Mouse (Mus musculus): ENCODE measurements around the gene Abr.
A peak's percentile ranks its signal among the peaks of the same experiment; 100 is the strongest.

The Abr gene

DNA sequence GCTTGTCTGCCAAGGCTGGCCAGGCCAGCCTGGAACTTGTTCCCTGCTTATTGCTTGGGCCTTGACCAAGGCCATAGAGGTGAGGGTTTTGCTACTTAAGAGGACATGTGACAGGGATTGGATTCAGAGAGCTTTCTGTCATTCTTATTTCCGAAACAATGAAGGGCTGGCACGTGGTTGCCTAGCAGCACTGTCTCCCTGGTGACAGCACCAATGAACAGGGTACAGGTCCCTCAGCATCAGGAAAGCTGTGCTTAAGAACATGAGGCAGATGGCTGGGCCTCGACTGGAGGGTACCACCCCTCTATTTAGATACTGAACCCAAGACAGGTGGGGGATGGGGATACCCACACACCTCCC lies 171.9 kb downstream of the Abr start:
- no peak for DNase-seq

DNA sequence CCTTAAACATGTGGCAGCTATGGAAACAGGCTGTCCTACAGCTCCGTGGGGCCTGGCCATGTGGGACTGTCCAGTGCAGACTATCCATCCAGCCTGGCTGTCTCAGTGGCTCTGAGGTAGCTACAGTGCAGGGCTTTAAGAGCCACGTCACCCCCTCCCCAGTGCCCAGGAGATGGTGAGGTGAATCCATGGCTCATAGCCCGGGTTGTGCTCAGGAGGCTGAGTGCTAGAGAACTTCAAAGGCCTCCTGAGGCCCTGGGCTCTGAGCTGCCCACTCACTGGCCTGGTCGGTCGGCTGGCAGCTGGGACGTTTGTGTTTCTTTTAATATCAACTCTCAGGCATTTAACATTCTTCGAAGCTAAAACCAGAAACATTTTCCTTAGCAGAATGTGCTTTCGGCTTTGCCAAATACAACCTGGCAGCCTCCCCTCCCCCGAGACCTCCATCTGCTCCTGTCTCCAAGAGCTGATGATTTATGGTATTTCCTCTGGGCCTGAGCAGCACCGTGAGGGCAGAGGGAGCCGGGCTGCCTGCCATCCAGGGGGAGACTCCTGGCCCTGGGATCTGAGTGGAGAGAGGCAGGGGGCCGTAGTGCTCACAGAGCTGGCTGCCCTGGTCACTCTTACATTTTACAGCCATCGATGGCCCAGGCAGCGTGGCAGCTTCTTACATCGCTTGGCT lies 172.5 kb downstream of the Abr start:
- no peak for DNase-seq

DNA sequence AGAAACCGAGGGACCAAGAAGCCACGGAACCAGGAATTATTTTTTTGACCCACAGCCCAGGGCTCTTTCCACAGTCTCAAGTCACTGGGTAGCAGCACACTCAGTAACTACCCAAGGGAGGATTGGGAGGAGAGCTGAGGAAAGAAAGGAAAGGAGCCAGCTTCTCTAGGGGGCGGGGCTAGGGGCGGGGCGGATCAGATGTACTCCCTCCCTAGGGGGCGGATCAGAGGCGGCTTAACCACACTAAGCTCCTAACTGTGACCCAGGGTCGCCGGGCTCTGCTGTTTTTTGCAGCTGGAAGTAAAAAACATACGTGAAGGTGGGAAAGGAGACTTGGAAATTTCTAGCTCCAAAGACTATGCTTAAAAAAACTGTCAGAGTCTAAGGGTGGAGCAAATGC lies 175.9 kb downstream of the Abr start:
- no peak for DNase-seq

DNA sequence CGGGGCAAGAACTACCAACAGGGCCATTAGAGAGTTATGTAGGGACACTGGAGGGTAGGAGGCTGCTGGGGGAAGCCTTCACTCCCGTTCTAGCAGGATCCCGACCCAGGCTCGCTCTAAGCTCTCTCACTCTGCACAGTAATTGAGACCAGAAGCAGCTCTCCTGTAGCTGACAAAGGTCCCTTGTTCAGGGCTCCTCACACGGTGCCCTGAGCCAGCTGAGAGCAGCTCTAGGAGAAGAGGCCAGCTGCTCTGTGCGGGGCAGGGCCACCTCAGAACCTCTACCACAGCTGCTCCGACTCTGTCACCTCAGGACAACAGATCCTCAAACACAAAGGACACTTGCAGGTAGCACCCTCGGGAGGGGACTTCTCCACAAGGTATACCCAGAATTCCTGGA lies 176.7 kb downstream of the Abr start:
- no peak for DNase-seq

DNA sequence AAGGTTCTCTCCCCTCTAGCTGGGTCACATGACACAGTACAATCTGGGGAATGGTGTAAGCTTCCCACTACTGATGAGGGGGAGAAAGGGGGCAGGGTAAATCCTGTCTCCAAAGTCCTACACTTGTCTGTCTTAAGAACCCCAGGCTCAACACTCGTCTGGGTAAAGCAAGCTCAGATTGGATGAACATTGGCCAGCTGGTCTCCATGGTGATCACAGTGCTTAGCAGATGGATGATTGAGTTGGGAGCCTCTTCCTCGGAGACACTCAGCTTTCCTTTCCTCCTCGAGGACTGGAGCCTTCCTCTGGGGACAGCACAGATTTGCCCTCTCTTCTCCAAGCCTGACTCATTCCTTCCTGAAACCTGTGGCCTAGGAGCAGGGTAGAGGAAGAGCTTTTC lies 182.4 kb downstream of the Abr start:
- no peak for DNase-seq

DNA sequence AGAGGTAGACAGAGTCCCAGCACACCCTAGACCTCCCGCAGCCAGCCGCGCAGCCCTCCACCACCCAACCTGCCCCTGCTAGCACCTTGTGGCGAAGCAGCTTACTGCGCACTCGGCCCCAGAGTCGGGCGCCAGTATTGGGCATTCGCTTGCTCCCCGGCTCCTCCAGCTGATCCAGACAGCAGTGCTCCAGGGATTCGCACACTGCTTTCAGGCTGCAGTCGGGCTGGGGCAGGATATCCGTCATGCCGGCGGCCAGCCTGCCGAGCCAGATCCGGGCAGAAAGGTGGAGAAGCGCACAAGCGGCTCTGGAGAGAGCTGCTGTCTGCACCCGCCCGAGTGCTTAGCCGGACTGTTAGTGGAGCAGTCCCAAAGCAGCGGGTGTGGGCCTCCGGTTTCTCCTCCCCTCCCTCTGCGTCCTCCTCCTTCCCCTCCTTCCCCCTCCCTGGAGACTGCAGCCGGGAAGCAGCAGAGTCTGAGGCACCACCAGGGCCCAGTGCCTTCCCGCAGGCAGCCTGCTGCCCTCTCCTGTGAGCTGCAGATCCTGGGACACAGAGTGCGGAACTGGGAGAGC lies 185.2 kb downstream of the Abr start:
- no peak for DNase-seq

DNA sequence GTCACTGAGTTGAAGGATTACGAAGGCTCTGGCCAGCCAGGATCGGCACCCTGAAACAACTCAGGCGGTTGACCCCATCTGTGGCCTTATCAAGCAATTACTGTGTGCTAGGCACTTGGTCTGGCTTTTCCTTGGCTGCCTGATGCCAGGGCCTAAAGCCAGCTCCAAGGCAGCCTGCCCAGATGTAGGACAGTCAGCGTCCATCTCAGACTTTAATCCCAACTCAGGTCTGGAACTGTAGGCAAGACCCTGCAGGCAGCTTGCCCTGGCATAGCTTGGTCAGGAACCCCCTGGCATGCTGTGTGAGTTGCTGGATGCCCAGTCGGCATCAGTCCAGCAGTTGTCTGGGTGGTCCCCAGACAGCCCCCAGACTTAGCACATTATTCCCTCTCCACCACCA lies 186.1 kb downstream of the Abr start:
- DNase-seq = no peak

DNA sequence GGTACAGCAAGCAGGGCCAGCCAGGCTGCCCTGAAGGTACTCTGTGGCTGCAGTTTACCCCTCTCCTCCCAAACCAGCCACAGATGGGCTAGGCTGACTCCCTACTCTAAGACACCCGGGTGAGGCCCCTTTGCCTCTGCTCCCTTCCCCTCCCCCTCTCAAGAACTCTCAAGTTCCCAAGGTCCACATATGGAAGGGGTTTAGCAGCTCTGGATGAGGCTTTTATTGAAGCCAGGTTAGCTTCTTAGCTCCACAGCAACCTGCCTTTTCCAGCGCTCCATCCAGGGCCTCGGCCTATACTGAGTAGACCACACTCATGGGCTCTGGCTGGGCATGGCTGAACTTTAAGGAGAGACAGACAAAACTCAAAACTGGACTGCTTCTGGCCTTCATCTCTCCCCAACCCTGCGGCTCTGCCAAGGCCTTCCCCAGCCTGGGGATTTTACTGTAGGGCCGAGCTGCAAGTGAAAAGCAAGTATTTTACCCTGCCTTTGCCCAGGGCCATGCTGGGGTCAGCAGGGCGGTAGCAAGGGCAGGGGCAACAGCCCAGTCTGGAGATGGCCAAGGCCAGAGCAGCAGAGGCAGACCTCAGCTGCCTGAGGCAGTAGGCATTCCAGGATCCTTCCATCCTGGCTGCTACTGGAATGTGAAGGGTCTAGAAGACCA lies 192.0 kb downstream of the Abr start:
- no peak for DNase-seq

DNA sequence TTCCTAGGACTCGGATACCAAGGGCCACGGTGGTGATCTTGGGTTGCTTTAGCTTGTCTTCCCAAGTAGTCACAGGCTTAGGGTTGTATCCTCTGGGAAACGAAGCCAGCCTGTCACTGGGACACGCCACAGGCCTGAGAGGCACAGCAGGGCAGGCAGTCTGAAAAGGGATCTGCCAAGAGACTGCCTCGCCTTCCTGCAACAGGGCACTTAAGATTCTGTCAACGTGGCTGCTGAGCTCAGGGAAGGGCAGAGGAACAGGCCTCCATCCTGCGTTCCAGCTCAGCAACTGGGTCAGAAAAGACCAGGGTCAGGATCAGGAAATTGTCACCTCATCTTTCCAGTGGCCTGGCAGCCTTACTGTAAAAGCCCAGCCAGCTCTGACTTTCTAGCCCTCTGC lies 192.6 kb downstream of the Abr start:
- no peak for DNase-seq

DNA sequence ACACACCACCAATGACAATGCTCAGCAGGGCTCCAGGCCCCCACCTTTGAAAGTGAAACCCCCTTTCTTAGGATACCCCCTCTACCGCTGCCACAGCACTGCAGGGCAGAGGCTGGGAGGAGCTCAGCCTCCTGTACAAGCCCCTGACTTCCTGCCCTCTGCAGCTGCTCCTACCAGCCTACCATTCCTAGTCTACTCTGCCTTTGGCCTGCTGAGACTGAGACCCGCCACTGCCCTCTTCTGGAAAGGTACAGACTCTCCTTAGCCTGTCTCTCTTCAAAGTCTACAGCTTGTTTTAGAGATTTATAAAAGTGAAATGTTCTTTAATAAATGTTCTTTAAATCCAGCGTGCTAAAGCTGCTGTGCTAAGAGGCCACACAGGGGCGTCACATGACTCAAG lies 193.1 kb downstream of the Abr start:
- peak; percentile 69 to 79 for DNase-seq

DNA sequence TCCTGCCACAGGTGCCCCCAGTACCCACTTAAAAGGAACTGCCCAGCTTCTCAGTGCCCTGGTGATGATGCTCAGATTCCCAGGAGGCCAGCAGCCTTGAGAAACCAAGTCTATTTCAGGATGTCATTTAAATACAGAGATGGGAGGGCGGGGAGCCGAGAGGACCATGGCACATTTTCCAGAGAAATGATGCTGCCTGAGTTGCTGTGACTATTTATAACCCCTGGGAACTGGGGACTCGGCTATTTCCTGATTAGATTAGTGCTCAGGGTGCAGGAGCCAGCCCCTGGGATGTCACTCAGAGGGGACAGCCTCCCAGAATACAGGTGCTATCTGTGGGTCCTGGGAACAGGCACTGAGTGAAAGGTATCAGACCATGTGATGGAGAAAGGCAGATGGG lies 194.3 kb downstream of the Abr start:
- no peak for DNase-seq

DNA sequence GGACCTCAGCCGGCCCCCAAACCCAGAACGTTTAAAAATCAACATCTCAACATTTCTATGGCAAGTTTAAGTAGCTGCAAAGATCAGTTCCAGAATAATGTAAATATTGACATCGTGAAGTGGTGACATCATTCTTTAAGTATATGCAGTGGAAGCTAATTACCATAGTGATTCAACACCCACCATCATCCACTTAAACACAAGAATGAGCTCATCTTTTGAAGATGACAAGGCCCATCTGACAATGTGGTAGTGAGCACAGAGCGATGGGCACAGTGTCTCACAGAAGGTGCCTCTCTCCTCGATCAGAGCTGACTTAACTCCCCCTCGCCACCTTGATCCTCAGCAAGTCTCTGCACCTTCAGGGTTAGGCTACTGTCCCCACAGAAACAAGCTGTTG lies 196.4 kb downstream of the Abr start:
- DNase-seq = no peak

DNA sequence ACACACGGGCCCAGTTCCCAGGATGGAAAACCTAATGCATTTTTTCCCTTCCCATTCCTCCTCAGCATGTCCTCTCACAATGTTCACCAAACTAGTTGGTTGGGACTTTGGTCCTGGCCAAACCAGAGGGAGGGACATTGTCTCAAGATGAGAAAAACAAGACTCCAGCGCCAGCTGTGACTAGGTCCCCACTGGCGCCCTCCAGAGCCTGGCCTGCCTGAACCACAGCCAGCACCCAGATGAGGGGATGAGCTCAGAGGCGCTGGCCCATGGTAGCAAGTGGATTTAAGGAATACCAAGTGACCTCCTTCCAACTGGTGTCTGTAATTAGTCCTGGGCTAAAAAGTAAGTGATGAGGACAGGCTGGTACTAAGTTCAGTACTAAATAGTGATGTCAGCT lies 201.2 kb downstream of the Abr start:
- no peak for DNase-seq

DNA sequence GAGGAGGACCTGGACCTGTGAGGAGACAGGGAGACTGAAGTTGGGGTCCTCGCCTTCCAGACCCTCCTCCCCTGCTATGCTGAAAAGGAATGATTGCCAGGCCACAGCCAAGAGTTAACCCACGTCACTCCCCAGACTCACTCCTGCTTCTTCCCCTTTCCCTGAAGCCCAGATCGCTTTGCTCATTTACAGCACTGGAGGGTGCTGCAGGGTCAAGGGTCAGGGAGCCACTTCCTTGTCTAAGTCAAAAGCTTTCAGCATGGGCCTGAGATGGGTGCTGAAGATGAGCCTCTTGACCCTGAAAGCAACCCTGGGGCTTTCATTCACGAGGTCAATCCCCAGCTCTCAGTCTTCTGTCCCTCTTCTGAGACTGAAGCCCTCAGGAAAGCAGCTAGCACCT lies 202.9 kb downstream of the Abr start:
- peak; percentile 36 to 40 for DNase-seq

DNA sequence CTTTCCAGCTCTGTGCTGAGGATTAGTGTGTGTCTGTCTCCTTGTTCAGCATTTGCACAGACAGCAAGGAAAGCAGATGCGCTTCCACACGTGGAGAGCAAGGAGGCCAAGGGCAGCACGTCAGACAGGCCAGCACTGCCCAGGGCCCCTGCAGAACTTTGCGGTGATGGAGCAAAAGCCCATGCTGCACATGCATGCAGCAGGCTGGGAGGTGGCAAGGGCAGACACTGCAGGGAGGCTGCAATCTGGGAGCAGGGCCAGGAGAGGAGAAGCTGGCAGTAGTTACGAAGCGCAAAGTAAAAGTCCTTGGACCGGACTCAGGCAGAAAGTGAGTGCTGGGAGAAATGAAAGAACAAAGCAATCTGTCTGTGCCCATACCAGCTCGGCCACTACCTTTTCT lies 203.7 kb downstream of the Abr start:
- no peak for DNase-seq

DNA sequence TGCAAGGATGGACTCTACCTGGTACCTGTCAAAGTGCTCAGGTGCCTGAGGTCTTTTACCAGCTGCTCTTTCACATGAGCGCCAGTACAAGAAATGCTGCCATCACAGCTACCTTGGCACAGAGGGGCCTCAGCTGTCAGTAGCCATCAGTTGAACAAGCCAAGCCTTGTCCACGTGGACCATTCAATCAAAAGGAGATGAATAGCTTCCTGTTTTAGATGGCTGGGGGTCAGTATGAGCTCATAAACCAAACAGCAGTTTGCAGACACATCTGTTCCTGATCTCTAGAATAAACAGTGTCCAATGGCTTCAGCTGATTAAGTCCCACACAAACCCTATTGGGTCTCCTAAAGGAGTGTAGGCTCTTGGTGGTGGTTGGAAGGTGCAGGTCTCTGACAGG lies 206.1 kb downstream of the Abr start:
- DNase-seq = no peak

DNA sequence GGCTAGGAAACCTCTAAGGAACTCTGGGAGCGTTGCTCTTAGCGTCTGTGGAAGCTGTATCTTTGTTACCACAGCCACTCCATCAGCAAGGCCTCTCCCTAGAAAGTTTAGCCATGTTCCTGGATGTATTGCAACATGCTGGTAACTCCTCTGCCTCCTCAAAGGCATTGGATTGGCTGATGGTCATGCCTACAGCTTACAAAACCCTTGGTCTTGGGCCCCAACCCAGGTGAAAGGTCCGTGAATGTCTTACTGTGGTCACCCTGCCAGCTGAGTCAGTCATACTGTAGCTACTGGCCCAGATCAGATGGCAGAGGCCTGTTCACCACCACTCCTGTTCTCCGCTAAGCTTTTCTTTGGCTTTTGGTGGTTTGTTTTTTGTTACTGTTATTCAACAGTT lies 207.1 kb downstream of the Abr start:
- no peak for DNase-seq

DNA sequence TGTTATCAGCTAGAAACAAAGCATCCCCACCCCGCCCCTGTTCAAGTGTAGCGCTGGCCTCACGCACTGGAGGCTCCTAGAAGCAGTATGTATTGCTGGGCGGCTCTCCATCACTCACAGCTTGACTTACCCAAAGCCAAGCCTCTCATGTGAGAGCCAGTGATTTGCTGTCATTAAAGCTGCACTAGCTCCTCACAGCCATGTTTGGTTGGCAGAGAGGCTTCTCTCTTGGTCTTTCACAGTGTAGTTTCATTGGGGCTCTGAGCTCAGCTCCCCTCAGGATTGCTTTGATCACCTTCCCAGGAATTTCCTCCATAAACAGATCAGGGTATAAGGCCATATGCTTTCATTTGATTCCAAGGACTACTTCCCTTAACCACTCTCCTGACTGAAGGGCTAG lies 208.9 kb downstream of the Abr start:
- no peak for DNase-seq

DNA sequence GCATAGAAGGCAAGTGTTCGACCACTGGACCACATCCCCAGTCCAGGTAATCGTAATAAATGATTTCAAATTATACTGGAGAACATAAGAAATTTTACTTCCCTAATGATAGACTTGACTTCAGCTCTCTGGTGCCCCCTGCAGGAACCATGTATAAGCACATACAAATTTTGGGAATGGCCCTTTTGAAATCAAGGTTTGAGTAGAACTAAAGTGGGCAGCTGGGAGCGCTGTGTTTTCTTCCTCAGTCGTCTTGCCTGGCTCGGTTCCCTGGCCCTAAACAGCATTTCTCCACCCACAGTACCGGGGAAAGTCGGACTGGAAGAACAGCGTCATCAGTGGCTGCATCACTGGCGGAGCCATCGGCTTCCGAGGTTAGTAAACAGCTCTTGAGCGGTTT lies 211.3 kb downstream of the Abr start:
- DNase-seq = peak; percentile 35 to 37

DNA sequence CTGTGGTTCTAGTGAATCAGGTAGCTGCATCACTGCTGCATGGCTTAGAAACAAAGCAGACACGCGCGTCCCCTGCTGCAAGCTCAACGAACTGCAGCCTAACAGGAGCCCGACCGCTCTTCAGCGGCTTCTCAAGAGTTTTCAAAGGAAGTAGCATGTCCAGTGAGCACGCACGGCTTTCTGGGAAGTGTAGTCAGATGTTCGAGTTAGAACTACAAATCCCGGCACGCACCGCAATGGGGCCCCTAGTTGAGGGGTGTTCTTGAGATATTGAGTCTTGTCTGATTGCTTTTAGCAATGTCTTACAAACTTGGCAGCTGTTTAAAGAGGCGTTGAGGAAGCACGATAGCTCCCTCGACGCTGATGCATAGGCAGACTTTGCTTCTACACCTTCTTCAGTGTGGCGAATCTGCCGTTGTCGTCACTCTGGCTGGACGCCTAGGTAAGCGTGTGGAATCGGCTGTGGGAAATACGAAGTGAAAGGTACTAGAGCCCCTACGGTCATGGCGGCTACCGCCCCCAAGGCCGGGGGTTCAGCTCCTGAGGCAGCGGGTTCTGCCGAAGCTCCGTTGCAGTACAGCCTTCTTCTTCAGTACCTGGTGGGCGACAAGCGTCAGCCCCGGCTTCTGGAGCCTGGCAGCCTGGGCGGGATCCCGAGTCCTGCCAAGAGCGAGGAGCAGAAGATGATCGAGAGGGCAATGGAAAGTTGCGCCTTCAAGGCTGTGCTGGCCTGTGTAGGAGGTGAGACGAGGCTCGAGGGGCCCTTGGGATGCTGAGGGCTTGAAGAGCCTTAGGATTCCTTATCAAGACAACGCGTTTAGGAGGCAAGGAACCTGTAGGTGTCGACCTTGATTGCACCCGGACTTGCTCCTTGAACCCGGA lies 215.2 kb downstream of the Abr start, which contains the start of gene Timm22:
Timm22 (plus strand) TSS at position 251 of the 882 bp plus-strand sequence.
- DNase-seq = peak; percentile 96 to 98

DNA sequence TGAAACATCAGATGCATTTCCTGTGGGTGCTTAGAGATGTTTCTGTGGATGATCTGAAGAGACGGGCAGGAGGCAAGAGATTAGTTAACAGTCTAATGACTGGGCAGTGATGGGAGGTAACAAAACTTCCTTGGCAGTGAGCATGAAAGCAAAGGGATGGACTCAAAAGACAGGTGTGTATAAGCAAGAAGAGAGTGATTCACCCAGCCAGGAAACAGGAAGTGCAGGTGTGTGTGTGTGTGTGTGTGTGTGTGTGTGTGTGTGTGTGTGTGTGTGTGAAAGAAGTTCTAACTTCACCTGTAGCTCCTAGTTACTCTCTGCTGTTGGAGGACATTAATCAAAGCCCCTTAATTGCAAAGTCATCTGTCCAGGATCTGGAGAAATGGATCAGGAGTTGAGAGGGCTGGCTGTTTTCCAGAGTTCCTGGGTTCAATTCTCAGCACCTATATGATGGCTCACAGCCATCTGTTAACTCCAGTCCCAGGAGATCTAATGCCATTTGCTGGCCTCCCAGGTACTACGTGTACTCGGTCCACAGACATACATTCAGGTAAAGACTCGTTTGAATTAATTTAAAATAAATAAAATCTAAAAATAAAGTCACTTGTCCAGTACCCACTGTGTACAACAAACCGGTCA lies 216.4 kb downstream of the Abr start:
- peak; percentile 32 to 33 for DNase-seq

DNA sequence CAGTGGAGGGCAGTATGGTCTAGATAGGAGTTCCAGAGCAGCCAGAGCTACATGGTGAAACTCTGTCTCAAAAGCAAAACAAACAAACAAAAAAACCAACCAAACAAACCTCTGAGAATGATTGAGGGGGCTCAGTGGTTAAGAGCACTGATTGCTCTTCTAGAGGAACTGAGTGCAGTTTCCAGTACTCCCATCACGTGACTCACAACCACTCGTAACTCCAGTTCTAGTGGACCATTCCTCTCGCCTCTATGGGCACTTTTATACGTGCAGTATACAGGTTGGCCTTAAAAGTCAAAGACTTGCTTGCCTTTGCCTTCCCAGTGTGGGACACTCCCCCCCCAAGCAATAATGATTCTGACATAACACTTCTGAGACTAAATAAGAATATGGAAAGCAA lies 217.0 kb downstream of the Abr start:
- no peak for DNase-seq

DNA sequence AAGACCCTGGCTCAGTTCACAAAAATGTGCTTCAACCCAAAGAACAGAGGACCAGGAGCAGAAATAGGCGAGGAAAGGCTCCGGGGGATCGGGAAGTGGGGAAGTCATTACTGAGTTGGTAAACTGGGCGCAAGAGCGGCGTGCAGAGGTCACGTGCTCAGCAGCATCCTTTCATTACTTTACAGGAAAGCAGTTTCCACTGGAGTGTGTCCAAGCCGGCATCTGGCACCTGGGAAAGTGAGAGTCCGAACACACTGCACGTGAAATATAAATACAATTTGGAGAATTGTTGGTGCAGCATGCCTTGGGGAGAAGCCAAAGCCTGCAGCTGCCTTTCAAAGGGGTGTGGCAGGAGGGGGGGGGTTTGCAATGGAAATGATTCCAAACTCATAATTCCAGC lies 220.7 kb downstream of the Abr start:
- DNase-seq = no peak
